Mouse (Mus musculus) naive thymus-derived CD4-positive, alpha-beta T cell, adult 2 months (primary cell): ENCODE measurements around the gene Magoh.

Experiments used
- DNase-seq: peaks from one replicate; pipeline ENCODE4 v3.0.0-alpha.2; 2011; ENCODE audit warnings: low read depth

Gene Magoh

DNA sequence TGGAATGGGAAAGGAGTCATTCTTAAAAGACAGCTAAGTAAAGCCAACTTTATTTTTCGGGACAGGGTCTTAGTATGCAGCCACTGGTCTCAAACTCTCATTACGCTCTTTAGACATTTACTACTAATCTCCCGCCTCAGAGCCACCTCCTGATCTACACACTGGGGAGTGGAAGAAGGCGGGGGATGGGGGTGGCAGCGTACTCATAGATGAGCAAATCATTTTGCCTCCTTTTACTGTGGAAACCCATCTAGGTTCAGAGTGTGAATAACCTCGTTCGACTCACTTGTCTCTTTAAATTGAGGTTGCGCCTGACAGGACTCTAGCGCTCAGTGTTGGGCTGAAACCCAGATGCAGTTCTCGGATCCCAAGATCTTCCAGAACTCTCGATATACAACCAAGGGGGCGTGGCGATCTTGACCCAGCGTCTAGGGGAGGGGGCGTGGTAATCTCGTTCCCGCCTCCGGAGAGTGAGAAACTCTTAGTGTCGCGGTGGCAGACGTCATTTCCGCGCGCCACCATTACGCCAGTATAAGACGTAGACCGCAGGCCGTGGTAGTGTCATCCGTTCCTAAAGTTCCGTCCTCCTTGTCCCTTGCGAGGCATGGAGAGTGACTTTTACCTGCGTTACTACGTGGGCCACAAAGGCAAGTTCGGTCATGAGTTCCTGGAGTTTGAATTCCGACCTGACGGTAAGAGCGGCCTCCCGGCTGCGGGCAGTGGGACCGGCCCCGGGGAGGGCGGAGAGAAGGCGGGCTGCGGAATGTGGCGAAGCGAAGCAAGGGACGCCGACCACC, at the start of gene Magoh:
Gene Magoh (plus strand): TSS at position 502 of the 797 bp plus-strand sequence.
- DNase-seq = peak; percentile 97

DNA sequence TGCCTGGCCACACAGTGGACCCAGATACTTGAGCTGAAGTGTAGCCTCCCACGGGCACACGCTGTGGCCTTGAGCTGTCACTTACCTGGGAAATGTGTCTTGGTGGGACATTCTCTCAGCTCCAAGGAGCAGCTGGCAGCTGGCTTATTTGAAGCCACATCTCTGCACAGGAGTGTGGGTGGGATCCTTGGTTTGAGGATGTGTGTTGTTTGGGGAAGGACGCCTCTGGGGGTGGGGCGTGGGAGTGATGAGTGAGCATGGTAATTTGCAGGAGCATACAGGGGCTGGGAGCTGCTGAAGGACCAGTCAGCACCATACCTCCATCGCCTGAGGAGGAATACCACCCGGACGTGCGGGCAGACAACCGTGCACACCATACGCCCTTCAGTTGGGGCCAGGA, 49.4 kb upstream of the Magoh start:
- DNase-seq = no peak

DNA sequence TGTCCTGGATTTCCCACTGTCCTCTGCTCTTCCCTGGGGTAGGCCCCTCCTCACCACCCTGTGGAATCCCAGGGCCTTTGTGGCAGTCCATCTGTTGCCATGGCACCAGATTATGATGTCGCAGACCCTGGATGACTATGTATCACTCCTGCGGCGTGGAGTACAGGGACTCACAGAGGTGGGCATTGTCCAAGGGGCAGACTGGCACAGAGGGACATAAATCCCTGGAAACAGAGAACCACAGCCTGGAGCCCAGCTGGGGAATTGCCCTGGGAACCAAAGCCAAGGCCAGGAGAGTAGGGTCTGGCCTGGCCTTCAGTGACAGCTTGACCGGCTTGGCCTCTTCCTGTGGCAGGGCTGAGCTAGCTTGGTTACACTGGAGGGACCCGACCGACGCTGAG, 48.7 kb upstream of the Magoh start:
- DNase-seq = no peak

DNA sequence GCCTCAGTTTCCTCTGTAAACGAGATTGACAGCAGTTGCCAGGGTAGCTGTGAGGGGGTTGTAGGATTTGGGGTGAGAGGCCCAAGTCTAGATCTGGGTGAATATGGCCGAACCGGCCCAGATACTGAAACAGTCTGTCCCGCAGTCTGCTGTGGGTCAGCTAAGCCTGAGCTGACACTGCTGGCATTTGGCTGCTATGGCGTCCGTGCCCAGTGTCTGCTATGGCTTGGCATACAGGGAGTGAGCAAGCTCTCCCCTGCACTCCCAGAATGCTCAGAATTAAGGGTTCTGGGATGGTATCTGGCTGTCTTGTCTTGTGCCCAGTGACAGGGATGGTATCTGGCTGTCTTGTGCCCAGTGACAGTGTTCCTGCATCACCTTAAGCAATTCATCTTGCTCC, 47.9 kb upstream of the Magoh start:
- no peak for DNase-seq

DNA sequence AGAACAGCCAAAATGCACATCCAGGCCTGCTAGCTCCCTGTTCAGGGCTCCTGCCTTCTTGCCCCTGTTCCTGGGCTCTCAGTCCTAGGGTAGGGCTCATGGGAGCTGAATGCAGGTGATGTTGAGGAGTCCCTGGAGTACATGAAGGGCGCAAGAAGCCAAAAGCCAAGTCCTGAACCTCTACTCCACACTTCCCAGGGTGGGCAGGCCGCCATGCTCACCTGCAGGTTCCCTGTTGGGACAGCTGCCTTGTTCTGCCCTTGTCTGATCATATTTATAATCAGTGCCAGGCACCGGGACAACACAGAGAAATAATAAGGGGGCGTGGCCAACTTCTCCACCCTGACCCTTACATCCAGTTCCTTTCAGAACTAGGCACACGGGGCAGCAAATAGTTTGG, 46.0 kb upstream of the Magoh start:
- no peak for DNase-seq

DNA sequence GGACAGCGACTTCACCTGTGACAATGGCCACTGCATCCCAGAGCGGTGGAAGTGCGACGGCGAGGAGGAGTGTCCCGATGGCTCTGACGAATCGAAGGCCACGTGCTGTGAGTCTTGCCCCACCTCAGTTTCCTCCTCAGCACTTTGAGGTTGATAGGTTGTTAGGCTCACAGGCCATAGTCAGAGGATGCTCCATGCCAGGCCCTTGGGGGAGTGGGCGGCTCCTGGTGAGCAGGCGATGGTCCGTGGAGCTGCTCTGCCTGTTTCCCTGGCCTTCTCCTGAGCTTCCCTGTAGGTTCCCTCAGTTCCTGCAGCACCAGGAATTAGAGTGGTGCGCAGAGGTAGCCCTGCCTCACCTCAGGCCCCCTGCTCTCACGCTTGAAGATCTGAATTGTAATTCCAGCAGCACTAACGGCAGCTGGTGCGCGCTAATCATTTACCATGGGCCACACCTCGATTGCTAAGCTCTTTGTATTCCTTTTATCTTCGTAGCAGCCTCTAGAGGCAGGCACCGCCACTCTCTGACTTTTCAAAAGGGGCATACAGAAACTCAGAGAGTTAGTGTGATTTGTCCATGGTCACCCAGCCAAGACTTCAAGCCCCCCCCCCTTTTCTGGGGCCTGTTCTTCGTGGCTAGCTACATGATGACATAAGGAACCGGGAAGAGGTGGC, 44.8 kb upstream of the Magoh start:
- no peak for DNase-seq

DNA sequence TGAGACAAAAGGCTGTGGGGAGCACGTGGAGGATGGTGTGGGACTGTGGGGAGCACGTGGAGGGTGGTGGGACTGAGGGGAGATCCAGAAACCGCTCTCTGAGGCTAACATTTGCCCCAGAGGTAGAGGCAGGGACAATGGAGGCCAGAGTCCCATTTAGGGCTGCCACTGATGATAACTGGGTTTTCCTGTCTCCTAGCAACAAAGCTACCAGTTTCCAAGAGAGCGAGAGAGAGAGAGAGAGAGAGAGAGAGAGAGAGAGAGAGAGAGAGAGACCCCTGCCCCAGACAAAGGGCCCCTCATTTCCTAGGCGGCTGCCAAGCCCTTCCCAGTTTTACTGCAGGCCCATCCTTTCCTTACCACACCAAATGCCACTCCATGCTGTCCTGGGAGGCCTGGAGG, 44.0 kb upstream of the Magoh start:
- no peak for DNase-seq

DNA sequence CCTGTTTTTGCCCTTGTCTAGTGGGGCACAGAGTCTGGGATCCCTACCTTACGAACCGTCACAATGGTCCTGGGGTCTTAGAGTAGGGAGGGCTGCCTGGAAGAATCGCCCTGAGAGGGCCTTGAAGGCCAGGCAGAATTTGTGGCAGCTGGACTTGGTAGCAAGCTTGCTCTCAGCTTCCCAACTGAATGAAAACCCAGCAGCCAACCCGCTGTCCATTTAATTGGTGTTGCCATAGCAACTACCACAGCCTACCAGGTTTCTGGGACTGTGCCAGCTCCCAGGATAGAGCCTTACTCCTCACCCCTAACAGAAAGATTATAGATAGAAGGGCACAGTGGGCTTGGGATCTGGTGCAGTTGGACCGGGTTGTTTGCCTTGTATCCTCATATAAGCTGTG, 42.8 kb upstream of the Magoh start:
- no peak for DNase-seq

DNA sequence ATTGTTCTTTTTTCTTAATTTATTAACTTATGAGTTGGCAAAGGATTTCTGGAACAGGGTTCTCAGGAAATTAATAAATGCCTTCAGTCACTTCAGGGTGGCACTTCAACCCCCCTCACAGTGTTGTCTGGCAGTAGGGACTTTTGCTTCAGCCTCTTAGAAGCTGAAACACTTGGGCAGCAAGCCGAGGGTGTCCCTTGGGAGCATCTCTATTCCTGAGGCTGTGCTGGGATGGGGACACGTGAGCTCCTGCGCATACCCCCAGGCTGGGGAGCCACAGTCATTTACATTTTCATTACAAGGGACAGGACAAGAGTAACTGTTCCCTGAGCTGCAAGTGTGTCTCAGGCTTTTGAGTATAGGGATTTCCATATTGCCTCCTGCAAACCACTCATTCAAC, 41.6 kb upstream of the Magoh start:
- no peak for DNase-seq

- peak; percentile 6 for DNase-seq
These were observed 35.9 kb upstream of the Magoh start for GRCm38 (mm10) chr4:107843687-107844086.

GRCm38 (mm10) chr4:107844971-107845370, 34.6 kb upstream of the Magoh start:
- DNase-seq = peak; percentile 77

DNA sequence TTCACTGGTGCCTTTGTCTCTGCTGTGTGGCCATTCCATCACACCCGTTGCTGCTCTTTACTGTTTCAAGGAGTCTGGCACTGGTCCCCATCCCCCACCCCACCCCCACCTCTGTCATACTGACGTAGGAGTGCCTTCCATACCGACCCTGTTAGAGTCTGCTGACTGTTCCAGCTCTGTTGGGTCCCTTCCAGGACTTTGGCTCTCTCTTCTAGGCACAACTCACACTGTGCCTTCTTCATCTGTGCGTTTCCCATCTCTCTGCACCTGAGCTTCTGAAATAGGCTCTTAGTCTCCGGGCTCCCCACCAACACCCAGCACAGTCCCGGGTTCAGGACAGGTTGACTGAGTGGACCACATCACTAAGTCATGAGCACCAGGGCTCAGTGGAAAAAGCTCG, 32.8 kb upstream of the Magoh start:
- no peak for DNase-seq

DNA sequence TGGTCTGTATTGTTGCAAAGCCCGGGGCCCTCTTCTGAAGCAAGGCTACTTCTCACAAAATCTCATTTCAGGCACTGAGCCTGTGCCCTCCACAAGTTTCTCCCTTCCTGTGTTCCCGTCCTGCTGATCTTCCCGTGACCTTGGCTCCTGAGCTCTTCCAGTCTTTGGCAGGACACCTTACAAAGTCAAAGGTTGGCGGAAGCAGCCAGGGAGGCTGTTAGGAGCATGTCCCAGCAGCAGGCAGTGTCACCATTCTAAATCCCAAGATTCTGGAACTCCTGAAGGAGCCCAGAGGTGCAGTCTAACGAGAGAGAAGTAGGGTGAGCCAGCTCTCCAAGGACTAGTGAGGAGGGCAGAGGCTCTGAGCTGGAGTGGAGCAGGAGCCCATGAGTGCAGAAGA, 31.0 kb upstream of the Magoh start:
- DNase-seq = no peak

DNA sequence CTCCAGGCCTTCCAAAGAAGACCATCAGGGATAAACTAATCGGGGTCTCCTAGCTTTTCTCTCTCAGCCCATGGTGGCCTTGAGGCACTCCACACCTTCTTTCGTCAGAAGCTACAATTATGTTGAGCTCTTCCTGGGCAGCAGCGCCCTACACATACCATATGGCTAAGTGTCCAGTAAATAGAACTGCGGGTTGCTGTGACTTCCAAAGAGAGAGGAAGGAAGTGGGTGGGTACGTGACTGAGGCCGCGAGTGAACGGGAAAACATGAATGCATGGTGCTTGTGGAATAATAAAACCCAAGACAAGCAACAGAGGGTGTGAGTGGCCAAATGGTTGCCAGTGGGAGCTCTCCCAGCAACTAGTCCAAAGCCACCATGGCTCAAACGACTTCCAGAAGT, 29.9 kb upstream of the Magoh start:
- DNase-seq = no peak

DNA sequence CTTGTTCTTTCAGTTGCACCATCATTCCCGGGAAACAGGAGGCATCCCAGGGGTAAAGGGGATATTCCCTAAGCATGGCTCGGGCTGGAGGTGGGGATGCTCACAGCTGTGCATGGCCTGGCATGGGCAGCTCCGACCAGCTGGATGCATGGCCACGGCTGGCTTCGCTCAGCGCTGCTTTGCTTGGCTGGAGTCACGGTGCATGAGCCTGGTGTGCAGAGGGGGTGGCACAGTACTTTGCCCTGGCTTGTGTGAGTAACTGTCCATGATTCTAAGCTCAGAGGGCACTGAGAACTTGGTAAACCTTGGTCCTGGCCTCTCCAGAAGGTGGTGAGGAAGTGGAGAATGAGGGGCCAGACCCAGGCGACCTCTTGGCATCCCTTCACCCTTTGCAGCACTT, 29.5 kb upstream of the Magoh start:
- no peak for DNase-seq

- DNase-seq = no peak
These were observed 26.2 kb upstream of the Magoh start for GRCm38 (mm10) chr4:107853333-107853732.

- DNase-seq = no peak
These were observed 25.7 kb upstream of the Magoh start for GRCm38 (mm10) chr4:107853836-107854235.

GRCm38 (mm10) chr4:107856958-107857686, 22.4 kb upstream of the Magoh start:
- no peak for DNase-seq

DNA sequence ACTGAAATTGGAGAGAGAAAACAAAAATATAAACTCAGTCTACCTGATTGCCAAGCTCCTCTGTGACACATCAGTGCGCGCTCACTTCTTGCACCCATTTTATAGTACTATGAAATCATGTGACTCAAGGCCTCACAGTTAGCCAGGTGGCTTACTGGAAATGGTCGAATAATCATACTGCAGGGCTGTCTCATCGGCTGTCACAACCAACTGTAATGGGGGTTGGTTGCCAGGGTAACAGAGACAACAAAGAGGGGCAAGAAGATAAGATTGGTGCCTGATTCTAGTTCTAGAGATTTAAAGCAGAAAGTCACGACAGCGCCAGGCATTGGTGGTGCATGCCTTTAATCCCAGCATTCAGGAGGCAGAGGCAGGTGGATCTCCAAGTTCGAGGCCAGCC, 20.6 kb upstream of the Magoh start:
- DNase-seq = no peak

DNA sequence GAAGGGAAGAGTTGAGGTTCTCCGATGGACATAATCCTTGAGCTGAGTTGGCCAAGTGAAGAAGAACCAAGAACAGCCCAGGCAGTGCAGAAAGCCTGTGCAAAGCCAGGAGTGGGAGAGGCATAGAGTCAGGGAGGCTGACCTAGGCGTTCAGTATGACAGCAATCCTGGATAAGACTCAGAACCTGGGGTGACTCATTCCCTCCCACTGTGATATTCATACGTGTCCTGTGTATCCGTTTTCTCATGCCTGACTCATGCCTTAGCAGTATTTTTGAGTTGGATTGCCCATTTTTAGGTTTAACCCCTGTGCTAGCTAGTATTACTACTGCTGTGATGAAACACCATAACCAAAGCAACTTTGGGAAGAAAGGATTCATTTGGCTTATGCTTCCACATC, 14.7 kb upstream of the Magoh start:
- DNase-seq = no peak

DNA sequence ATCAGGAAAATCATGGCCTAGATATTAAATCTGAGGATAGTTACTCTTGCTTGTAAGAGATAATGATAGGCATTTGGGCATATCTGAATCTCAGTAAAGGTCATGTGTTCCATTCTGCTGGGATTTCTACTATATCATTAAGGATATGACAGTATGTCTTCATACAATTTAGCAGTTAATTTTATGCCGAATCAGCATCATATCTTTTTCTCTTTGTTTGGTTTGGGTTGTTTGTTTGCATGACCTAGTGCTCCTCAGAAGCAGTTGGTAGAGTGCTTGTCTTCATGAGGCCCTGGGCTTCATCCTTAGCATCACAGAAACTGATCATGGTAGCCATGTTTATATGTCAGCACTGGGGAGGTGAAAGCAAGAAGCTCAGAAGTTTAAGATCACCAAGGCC, 2.1 kb downstream of the Magoh start:
- no peak for DNase-seq

- no peak for DNase-seq
These were observed 6.8 kb downstream of the Magoh start for GRCm38 (mm10) chr4:107886371-107886770.

DNA sequence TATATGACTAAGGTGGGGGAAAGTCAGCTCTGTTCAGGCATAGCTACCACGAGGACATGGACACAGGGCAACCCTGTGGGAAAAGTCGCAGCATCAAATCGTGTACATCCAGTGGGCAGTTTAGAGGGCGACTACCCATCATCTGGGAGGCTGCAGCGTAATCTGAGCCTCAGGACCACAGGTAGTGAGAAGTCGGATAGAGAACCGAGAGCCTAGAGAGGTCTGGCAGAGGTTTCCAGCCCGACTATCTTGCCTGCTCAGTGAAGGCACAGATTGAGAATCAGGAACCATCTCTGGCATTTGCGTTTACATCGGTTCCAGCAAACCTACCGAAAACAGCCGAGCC, 9.8 kb downstream of the Magoh start:
- DNase-seq = no peak
